Mouse (Mus musculus) stomach, postnatal 0 days (tissue): ENCODE data around the gene Lrrc9.

Experiments used
- CTCF ChIP-seq: IDR thresholded peaks from 2 replicates; pipeline ENCODE4 v1.5.1; 2016; ENCODE audit warnings: antibody characterized with exemption, low read depth, mild to moderate bottlenecking, moderate library complexity
- EP300 ChIP-seq: optimal IDR thresholded peaks from 2 replicates; pipeline ENCODE3; 2016; ENCODE audit warnings: antibody characterized with exemption

DNA sequence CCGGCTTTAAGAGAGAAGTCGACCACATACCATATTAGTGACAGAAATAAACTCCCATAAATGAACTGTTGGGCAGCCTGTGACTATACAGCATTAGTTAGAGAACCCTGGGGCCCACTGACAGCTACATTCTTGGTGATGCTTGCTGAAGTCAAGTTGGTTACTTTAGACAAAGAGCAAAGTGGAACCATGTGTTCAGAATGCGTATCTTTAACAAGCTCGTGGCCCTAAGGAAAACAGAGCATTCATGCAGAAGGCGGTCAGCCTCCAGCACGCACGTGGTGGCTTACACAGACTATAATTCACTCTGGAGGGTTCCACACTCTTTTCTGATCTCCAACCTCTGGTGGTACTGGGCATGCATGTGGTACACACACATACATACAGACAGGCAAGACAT is 67.9 kb downstream of the Lrrc9 start:
- TF ChIP-seq CTCF (no peak), EP300 (no peak)
